Mouse (Mus musculus): ENCODE data around the gene Cyba. TPM values are rescaled to one million over a fixed set of nuclear protein-coding genes. Genes with fewer than 3 reads are reported as not detected.

Cyba gene
- polyA plus RNA-seq, 1 experiment from 2014 or later: 307 TPM

Other genes with a start within 250 kb of the Cyba start
- 4.9 and 5.2 TPM in 2 replicates for gene Zfpm1, start 150.8 kb downstream of the Cyba start, polyA plus RNA-seq (2015; fragmentation: Nextera tagmentation; extraction: Ambion mirVana)
- gene Trhr2, start 72.2 kb downstream of the Cyba start, polyA plus RNA-seq (2015; fragmentation: Nextera tagmentation; extraction: Ambion mirVana): not detected in 2 replicates
- gene Zc3h18, start 56.3 kb downstream of the Cyba start, polyA plus RNA-seq (2015; fragmentation: Nextera tagmentation; extraction: Ambion mirVana): 53.9 and 54.0 TPM in 2 replicates
- not detected in 2 replicates for gene Il17c, start 10.9 kb downstream of the Cyba start, polyA plus RNA-seq (2015; fragmentation: Nextera tagmentation; extraction: Ambion mirVana)
- gene Mvd, start 10.5 kb upstream of the Cyba start, polyA plus RNA-seq (2015; fragmentation: Nextera tagmentation; extraction: Ambion mirVana): 60.2 and 68.3 TPM in 2 replicates
- 0.57 and 0.86 TPM in 2 replicates for gene Snai3, start 27.8 kb upstream of the Cyba start, polyA plus RNA-seq (2015; fragmentation: Nextera tagmentation; extraction: Ambion mirVana)
- 29.5 and 31.5 TPM in 2 replicates for gene Rnf166, start 43.1 kb upstream of the Cyba start, polyA plus RNA-seq (2015; fragmentation: Nextera tagmentation; extraction: Ambion mirVana)
- 43.4 and 44.6 TPM in 2 replicates for gene Ctu2, start 43.2 kb upstream of the Cyba start, polyA plus RNA-seq (2015; fragmentation: Nextera tagmentation; extraction: Ambion mirVana)
- 10.8 and 12.2 TPM in 2 replicates for gene Piezo1, start 118.4 kb upstream of the Cyba start, polyA plus RNA-seq (2015; fragmentation: Nextera tagmentation; extraction: Ambion mirVana)
- gene Cdt1, start 135.1 kb upstream of the Cyba start, polyA plus RNA-seq (2015; fragmentation: Nextera tagmentation; extraction: Ambion mirVana): 40.3 and 41.8 TPM in 2 replicates
- gene Aprt, start 144.0 kb upstream of the Cyba start, polyA plus RNA-seq (2015; fragmentation: Nextera tagmentation; extraction: Ambion mirVana): 545 and 612 TPM in 2 replicates
- 17.1 and 18.8 TPM in 2 replicates for gene Galns, start 178.5 kb upstream of the Cyba start, polyA plus RNA-seq (2015; fragmentation: Nextera tagmentation; extraction: Ambion mirVana)
- 58.0 and 76.0 TPM in 2 replicates for gene Trappc2l, start 178.7 kb upstream of the Cyba start, polyA plus RNA-seq (2015; fragmentation: Nextera tagmentation; extraction: Ambion mirVana)
- not detected in 2 replicates for gene Pabpn1l, start 189.8 kb upstream of the Cyba start, polyA plus RNA-seq (2015; fragmentation: Nextera tagmentation; extraction: Ambion mirVana)